In the genomic region with DNA sequence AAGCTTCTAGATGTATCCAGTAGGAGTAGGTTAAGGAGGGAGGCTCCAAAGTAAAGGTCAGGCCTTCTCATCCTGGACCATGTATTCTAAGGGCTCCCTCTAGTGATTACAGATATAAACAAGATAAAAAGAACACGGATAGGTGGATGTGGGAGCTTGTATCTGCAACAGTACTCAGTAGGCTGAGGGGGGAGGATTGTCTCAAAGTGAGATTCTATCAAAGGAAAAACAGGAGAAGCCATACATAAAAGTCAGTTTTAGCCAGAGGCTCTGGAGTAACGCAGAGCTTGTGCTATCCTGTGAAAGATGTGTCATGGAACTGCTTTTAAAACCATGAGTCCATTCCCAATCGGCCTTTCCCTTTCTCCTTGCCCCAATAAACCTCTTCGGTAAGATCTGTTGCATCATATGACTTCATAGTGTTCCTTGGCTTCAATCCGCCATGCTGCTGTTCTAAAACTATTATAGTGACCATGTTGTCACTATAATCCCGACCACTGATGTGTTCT, we compare ENCODE assay signal across 8 mouse cellular contexts. TPM values are rescaled to one million over a fixed set of nuclear protein-coding genes. Genes with fewer than 3 reads are reported as not detected.
DNase-seq lines count a peak whose midpoint lies in the region; ATAC-seq and TF ChIP-seq lines count a peak whose summit lies in the region.
"Had no signal": no experiment of that assay in that cellular context is flagged by ENCODE, and none has a peak within 500 bp of the region (broad histone marks: within the 10 kb centered on the region; RNA-seq: fewer than 3 reads in every experiment).

No protein-coding gene starts in this region.

- TF ChIP-seq POLR2A in CH12.LX (IDR thresholded peaks at IDR 0.05; ENCODE audit: low read depth, low read length) = no peak

- H3K4me3 ChIP-seq in CH12.LX (replicated peaks in 1 of 3; ENCODE audit: low read depth in 2 of 3, low read length in 2 of 3, poor library complexity in 1 of 3) (peak overlapping the region; percentile 65 to 74 (median 70)), macrophage (ENCODE audit: inconsistent target) (peak overlapping the region; percentile 46)
- H3K4me3 ChIP-seq in heart, embryonic 15.5 days = peak overlapping the region; percentile 71
- peak overlapping the region; percentile 67 for H3K4me3 ChIP-seq in stomach, postnatal 0 days (ENCODE audit: low read depth, low read length)

- peak; percentile 91 for DNase-seq in 416B (ENCODE audit: low read depth)
- peak; percentile 74 for DNase-seq in CH12.LX (ENCODE audit: extremely low read depth)
- DNase-seq in cerebellum, postnatal 25 days = peak; percentile 38 to 50
- DNase-seq in layer of hippocampus, adult 18-20 months (ENCODE audit: low spot score in 2 of 2) = peak; percentile 17 to 69
- no peak for DNase-seq in stomach, postnatal 0 days (ENCODE audit: low spot score)

- WGBS in heart, embryonic 15.5 days = 42% methylated on average over 6 of the region's 6 CpGs
- 24% methylated on average over 6 of the region's 6 CpGs for WGBS in macrophage (ENCODE audit: missing documents)
- WGBS in stomach, postnatal 0 days = 35% methylated on average over 6 of the region's 6 CpGs

- peak; percentile 12 to 84; a peak in 2 of 4 replicates for TF ChIP-seq CTCF in CH12.LX (conservative IDR thresholded peaks at IDR 0.05 in 1 of 2, IDR thresholded peaks at IDR 0.05 in 1 of 2; ENCODE audit: low read depth in 2 of 2, low read length in 2 of 2)
- peak; percentile 71 for TF ChIP-seq CTCF in stomach, postnatal 0 days (IDR thresholded peaks at IDR 0.05; ENCODE audit: low read depth)

- peaks cover 9% of the 10 kb centered on the region for H3K79me2 ChIP-seq in CH12.LX (replicated peaks; ENCODE audit: control insufficient read depth, extremely low read depth, insufficient read depth, poor library complexity, severe bottlenecking)
- H3K79me2 ChIP-seq in macrophage (ENCODE audit: inconsistent target) = peaks cover 28% of the 10 kb centered on the region

- in situ Hi-C loops in CH12.LX (cut with MboI; ENCODE audit: low pct_ligation_motif_present, low pct_unique_long_range_greater_than_20kb, low sequenced_read_pairs) = loop anchor here (25.0 kb wide), 1 partner anchor 235 kb away; no protein-coding TSS in a partner anchor

- H3K27me3 ChIP-seq in CH12.LX (replicated peaks) = no peaks in the 10 kb centered on the region
- H3K27me3 ChIP-seq in heart, embryonic 15.5 days = no peaks in the 10 kb centered on the region
- no peaks in the 10 kb centered on the region for H3K27me3 ChIP-seq in stomach, postnatal 0 days (ENCODE audit: control insufficient read depth, insufficient read depth, low read length)

- peak; percentile 86 for TF ChIP-seq RAD21 in CH12.LX (IDR thresholded peaks at IDR 0.05; ENCODE audit: low read depth, low read length)

- peak overlapping the region; percentile 92 for H3K9ac ChIP-seq in CH12.LX (ENCODE audit: insufficient read depth, low read depth)
- H3K9ac ChIP-seq in heart, embryonic 15.5 days = peak overlapping the region; percentile 62
- peak overlapping the region; percentile 68; the same call in 1 of the 2 replicates for H3K9ac ChIP-seq in stomach, postnatal 0 days (ENCODE audit: low read length)

- peaks cover 3 to 25% of the 10 kb centered on the region in 2 experiments; a peak in 3 of 4 replicates for H3K4me1 ChIP-seq in CH12.LX (ENCODE audit: control insufficient read depth in 1 of 2, insufficient read depth in 2 of 2)
- peaks cover 26% of the 10 kb centered on the region for H3K4me1 ChIP-seq in heart, embryonic 15.5 days (replicated peaks)
- 0 out of 2 replicates have a peak, but pooled peaks cover 2% of the 10 kb centered on the region for H3K4me1 ChIP-seq in stomach, postnatal 0 days (replicated peaks; ENCODE audit: control insufficient read depth, insufficient read depth)

- ATAC-seq in heart, embryonic 15.5 days (replicated peaks; ENCODE audit: insufficient number of reproducible peaks, insufficient read depth, low FRiP score, low read depth) = no peak
- ATAC-seq in stomach, postnatal 0 days (ENCODE audit: low FRiP score, low TSS enrichment) = peak; percentile 4; the same call in 1 of the 2 replicates

- H3K4me2 ChIP-seq in CH12.LX (ENCODE audit: insufficient read depth, low read depth, poor library complexity, severe bottlenecking) = peak overlapping the region; percentile 85
- peak overlapping the region; percentile 58 for H3K4me2 ChIP-seq in heart, embryonic 15.5 days
- peak overlapping the region; percentile 60 for H3K4me2 ChIP-seq in stomach, postnatal 0 days (replicated peaks; ENCODE audit: low read depth)

- peaks cover 5 to 23% of the 10 kb centered on the region in 2 experiments for H3K36me3 ChIP-seq in CH12.LX (replicated peaks in 1 of 2; ENCODE audit: control insufficient read depth in 1 of 2, insufficient read depth in 1 of 2, low read length in 1 of 2)
- H3K36me3 ChIP-seq in heart, embryonic 15.5 days = 0 out of 2 replicates have a peak, but pooled peaks cover 4% of the 10 kb centered on the region
- no peaks in the 10 kb centered on the region for H3K36me3 ChIP-seq in macrophage (ENCODE audit: inconsistent target)
- no peaks in the 10 kb centered on the region for H3K36me3 ChIP-seq in stomach, postnatal 0 days (ENCODE audit: control insufficient read depth, insufficient read depth, low read length)

- no peak for TF ChIP-seq EP300 in CH12.LX (IDR thresholded peaks at IDR 0.05; ENCODE audit: low read length)
- TF ChIP-seq EP300 in stomach, postnatal 0 days (optimal IDR thresholded peaks at IDR 0.05) = no peak

- no peaks in the 10 kb centered on the region for H3K9me3 ChIP-seq in CH12.LX (replicated peaks; ENCODE audit: low read length)
- no peaks in the 10 kb centered on the region for H3K9me3 ChIP-seq in heart, embryonic 15.5 days (replicated peaks)
- H3K9me3 ChIP-seq in stomach, postnatal 0 days (ENCODE audit: control insufficient read depth, low read length) = no peaks in the 10 kb centered on the region

- H3K27ac ChIP-seq in CH12.LX (ENCODE audit: insufficient read depth, low read depth) = peak overlapping the region; percentile 64; the same call in 1 of the 2 replicates
- H3K27ac ChIP-seq in heart, embryonic 15.5 days = peak overlapping the region; percentile 91
- peak overlapping the region; percentile 70 for H3K27ac ChIP-seq in macrophage
- peak overlapping the region; percentile 90 for H3K27ac ChIP-seq in stomach, postnatal 0 days (replicated peaks)

- dilution Hi-C loops in CH12.LX (cut with MboI; ENCODE audit: extremely low pct_ligation_motif_present, extremely low pct_unique_long_range_greater_than_20kb, low sequenced_read_pairs) = no loop called here

TF ChIP-seq in CH12.LX, 34 proteins besides CTCF, POLR2A, EP300 and RAD21 (continues in another document):
- TF ChIP-seq JUN (IDR thresholded peaks at IDR 0.05; ENCODE audit: insufficient read depth, low read depth, low read length) (no peak), USF1 (IDR thresholded peaks at IDR 0.05; ENCODE audit: low read depth, low read length) (no peak), TCF12 (IDR thresholded peaks at IDR 0.05; ENCODE audit: low read depth, low read length) (no peak), NRF1 (IDR thresholded peaks at IDR 0.05; ENCODE audit: low read depth, low read length) (no peak; the same call in 1 of the 2 replicates), JUND (conservative IDR thresholded peaks at IDR 0.05; ENCODE audit: low read depth, low read length) (no peak; the same call in 1 of the 2 replicates), MAX (IDR thresholded peaks at IDR 0.05; ENCODE audit: low read length) (no peak), RCOR1 (conservative IDR thresholded peaks at IDR 0.05; ENCODE audit: low read depth, low read length) (no peak), MEF2A (IDR thresholded peaks at IDR 0.05; ENCODE audit: borderline replicate concordance, low read depth, low read length) (no peak), ZKSCAN1 (IDR thresholded peaks at IDR 0.05; ENCODE audit: borderline replicate concordance, low read depth, low read length) (no peak), SMC3 (IDR thresholded peaks at IDR 0.05; ENCODE audit: low read depth, low read length) (peak; percentile 65), UBTF (IDR thresholded peaks at IDR 0.05; ENCODE audit: low read depth, low read length) (no peak)

RNA-seq across cellular contexts. Expression of a gene that starts 0.8 kb away (rescaled TPM):
- total RNA-seq in CH12.LX (2012; rRNA removed) (24.2 and 27.0 TPM in 2 replicates), CH12.LX (2014; rRNA removed) (18.7 and 23.5 TPM in 2 replicates)
- polyA plus RNA-seq in CH12.LX (2012; ENCODE audit: insufficient read length, low read depth) (73.8 and 74.3 TPM in 2 replicates), macrophage (2018) (5.8 to 26.5 TPM (median 11.3 TPM) in 3 replicates)
- polyA plus RNA-seq in heart, embryonic 15.5 days (2015; fragmentation: Nextera tagmentation; extraction: Ambion mirVana) = 41.2 and 48.0 TPM in 2 replicates
- 10 to 100 TPM; 27.9 to 29.4 TPM for total RNA-seq in layer of hippocampus, adult 18-20 months (2021)
- 10 to 100 TPM in 1 of 26 experiments, 1 to 10 TPM in 25; 1.4 to 12.5 (median 4.8) TPM for total RNA-seq in macrophage (2018; cell fraction: chromatin; rRNA removed)
- total RNA-seq in macrophage (2018; cell fraction: cytosol; rRNA removed) = 10 to 100 TPM in 13 of 26 experiments, 1 to 10 TPM in 13; 6.3 to 19.4 (median 10.1) TPM
- 10 to 100 TPM in 1 of 26 experiments, 1 to 10 TPM in 25; 1.2 to 12.1 (median 4.9) TPM for total RNA-seq in macrophage (2018; cell fraction: nucleus; rRNA removed)
- polyA plus RNA-seq in stomach, postnatal 0 days (2015; fragmentation: Nextera tagmentation; extraction: Ambion mirVana) = 59.3 and 62.3 TPM in 2 replicates

RNA-seq across cellular contexts. Expression of a gene that starts 26.2 kb away (rescaled TPM):
- total RNA-seq in CH12.LX (2012; rRNA removed) (9.0 and 9.3 TPM in 2 replicates), CH12.LX (2014; rRNA removed) (13.9 and 14.2 TPM in 2 replicates)
- polyA plus RNA-seq in CH12.LX (2012; ENCODE audit: insufficient read length, low read depth) (10.9 and 11.8 TPM in 2 replicates), macrophage (2018) (12.8 to 14.9 TPM (median 13.4 TPM) in 3 replicates)
- 6.7 and 8.3 TPM in 2 replicates for polyA plus RNA-seq in heart, embryonic 15.5 days (2015; fragmentation: Nextera tagmentation; extraction: Ambion mirVana)
- 10 to 100 TPM; 93.4 to 97.0 TPM for total RNA-seq in layer of hippocampus, adult 18-20 months (2021)
- total RNA-seq in macrophage (2018; cell fraction: chromatin; rRNA removed) = 10 to 100 TPM in 22 of 26 experiments, 1 to 10 TPM in 4; 4.2 to 36.7 (median 23.0) TPM
- total RNA-seq in macrophage (2018; cell fraction: cytosol; rRNA removed) = 10 to 100 TPM; 10.8 to 24.7 (median 20.3) TPM
- total RNA-seq in macrophage (2018; cell fraction: nucleus; rRNA removed) = 10 to 100 TPM in 23 of 26 experiments, 1 to 10 TPM in 3; 7.2 to 35.3 (median 22.4) TPM
- polyA plus RNA-seq in stomach, postnatal 0 days (2015; fragmentation: Nextera tagmentation; extraction: Ambion mirVana) = 4.3 and 4.7 TPM in 2 replicates

RNA-seq across cellular contexts. Expression of a gene that starts 56.0 kb away (rescaled TPM):
- not detected in 2 replicates for total RNA-seq in CH12.LX (2012; rRNA removed)
- not detected in 2 replicates for total RNA-seq in CH12.LX (2014; rRNA removed)
- not detected in 2 replicates for polyA plus RNA-seq in CH12.LX (2012; ENCODE audit: insufficient read length, low read depth)
- polyA plus RNA-seq in heart, embryonic 15.5 days (2015; fragmentation: Nextera tagmentation; extraction: Ambion mirVana) = 1.2 and 1.3 TPM in 2 replicates
- not detected for total RNA-seq in layer of hippocampus, adult 18-20 months (2021)
- not detected for total RNA-seq in macrophage (2018; cell fraction: chromatin; rRNA removed)
- total RNA-seq in macrophage (2018; cell fraction: cytosol; rRNA removed) = under 1 TPM in 1 of 26 experiments, not detected in 25; 0.28 TPM
- total RNA-seq in macrophage (2018; cell fraction: nucleus; rRNA removed) = not detected
- polyA plus RNA-seq in macrophage (2018) = not detected in 3 replicates
- polyA plus RNA-seq in stomach, postnatal 0 days (2015; fragmentation: Nextera tagmentation; extraction: Ambion mirVana) = 4.5 and 4.9 TPM in 2 replicates
- total RNA-seq: layer of hippocampus, postnatal 36 days had no signal
